1 mouse cellular context compared by ENCODE assay signal in genomic region chr4:148140098-148141011, GRCm38 (mm10).
A peak's percentile ranks its signal among the peaks of the same experiment; 100 is the strongest.
TF ChIP-seq lines count a peak whose summit lies in the region.

No protein-coding gene starts in this region.

TF ChIP-seq in CH12.LX, 34 proteins besides CTCF, POLR2A, EP300 and RAD21:
- TF ChIP-seq MAZ (IDR thresholded peaks at IDR 0.05; ENCODE audit: low read depth, low read length) (peak; percentile 83; the same call in 1 of the 2 replicates), JUND (conservative IDR thresholded peaks at IDR 0.05; ENCODE audit: low read depth, low read length) (no peak), MYC (IDR thresholded peaks at IDR 0.05; ENCODE audit: low read depth, low read length) (no peak), CHD2 (IDR thresholded peaks at IDR 0.05; ENCODE audit: low read length) (peak; percentile 62; the same call in 1 of the 2 replicates), ELF1 (IDR thresholded peaks at IDR 0.05; ENCODE audit: low read depth, low read length) (no peak), HCFC1 (IDR thresholded peaks at IDR 0.05; ENCODE audit: low read depth, low read length) (peak; percentile 58; the same call in 1 of the 2 replicates), POLR2AphosphoS2 (IDR thresholded peaks at IDR 0.05; ENCODE audit: low read depth, low read length) (0 out of 2 replicates have a peak, but pooled peaks have one; percentile 46), TBP (conservative IDR thresholded peaks at IDR 0.05; ENCODE audit: low read depth, low read length) (no peak), TCF12 (IDR thresholded peaks at IDR 0.05; ENCODE audit: low read depth, low read length) (peak; percentile 50), GABPA (IDR thresholded peaks at IDR 0.05; ENCODE audit: insufficient replicate concordance, low read depth, low read length) (no peak), NELFE (IDR thresholded peaks at IDR 0.05; ENCODE audit: low read depth, low read length) (peak; percentile 77), MEF2A (IDR thresholded peaks at IDR 0.05; ENCODE audit: borderline replicate concordance, low read depth, low read length) (peak; percentile 34; the same call in 1 of the 2 replicates), USF2 (conservative IDR thresholded peaks at IDR 0.05; ENCODE audit: low read depth, low read length) (no peak), ZNF384 (IDR thresholded peaks at IDR 0.05; ENCODE audit: low read depth, low read length) (0 out of 2 replicates have a peak, but pooled peaks have one; percentile 2), ZKSCAN1 (IDR thresholded peaks at IDR 0.05; ENCODE audit: borderline replicate concordance, low read depth, low read length) (no peak), KAT2A (IDR thresholded peaks at IDR 0.05; ENCODE audit: insufficient replicate concordance, low read length) (0 out of 2 replicates have a peak, but pooled peaks have one; percentile 28), SIN3A (IDR thresholded peaks at IDR 0.05; ENCODE audit: low read length) (peak; percentile 86), SMC3 (IDR thresholded peaks at IDR 0.05; ENCODE audit: low read depth, low read length) (peak; percentile 55), MXI1 (IDR thresholded peaks at IDR 0.05; ENCODE audit: low read depth, low read length) (peak; percentile 90), BHLHE40 (IDR thresholded peaks at IDR 0.05; ENCODE audit: low read depth, low read length) (peak; percentile 25; the same call in 1 of the 2 replicates), USF1 (IDR thresholded peaks at IDR 0.05; ENCODE audit: low read depth, low read length) (no peak), ZMIZ1 (IDR thresholded peaks at IDR 0.05; ENCODE audit: low read depth, low read length) (peak; percentile 70), ZC3H11A (IDR thresholded peaks at IDR 0.05; ENCODE audit: low read depth, low read length) (no peak), ETS1 (conservative IDR thresholded peaks at IDR 0.05; ENCODE audit: low read depth, low read length) (no peak), PAX5 (IDR thresholded peaks at IDR 0.05; ENCODE audit: low read length) (no peak), UBTF (IDR thresholded peaks at IDR 0.05; ENCODE audit: low read depth, low read length) (0 out of 2 replicates have a peak, but pooled peaks have one; percentile 38), NRF1 (IDR thresholded peaks at IDR 0.05; ENCODE audit: low read depth, low read length) (0 out of 2 replicates have a peak, but pooled peaks have one; percentile 25), E2F4 (IDR thresholded peaks at IDR 0.05; ENCODE audit: insufficient replicate concordance, low read depth, low read length) (0 out of 2 replicates have a peak, but pooled peaks have one; percentile 24)
